26 mouse cellular contexts compared by ENCODE assay signal in genomic region chr9:32349344-32349743, GRCm38 (mm10). TPM values are rescaled to one million over a fixed set of nuclear protein-coding genes. Genes with fewer than 3 reads are reported as not detected.
"Had no signal": no experiment of that assay in that cellular context is flagged by ENCODE, and none has a peak within 500 bp of the region (broad histone marks: within the 10 kb centered on the region; RNA-seq: fewer than 3 reads in every experiment).

No protein-coding gene starts in this region.

- H3K36me3 ChIP-seq: liver, embryonic 13.5 days had no signal

- H3K9me3 ChIP-seq: liver, embryonic 13.5 days had no signal

- H3K27ac ChIP-seq: kidney, postnatal 0 days; layer of hippocampus, adult 2 months; left cerebral cortex, adult 2 months; liver, embryonic 13.5 days had no signal

- DNase-seq: kidney, postnatal 25 days; layer of hippocampus, adult 9-11 months; layer of hippocampus, postnatal 36 days; liver, embryonic 13.5 days; lung, embryonic 14.5 days; lung, postnatal 10 days; lung, postnatal 36 days; midbrain, embryonic 14.5 days; thymus, postnatal 25 days had no signal

- H3K9ac ChIP-seq: liver, embryonic 13.5 days; lung, embryonic 14.5 days had no signal

- H3K4me3 ChIP-seq: layer of hippocampus, adult 2 months; left cerebral cortex, adult 2 months; liver, embryonic 13.5 days had no signal

RNA-seq across cellular contexts. Expression of gene Kcnj5, which starts 5.2 kb away (rescaled TPM):
- polyA plus RNA-seq: thymus, postnatal 0 days had no signal

RNA-seq across cellular contexts. Expression of gene Kcnj1, which starts 22.9 kb away (rescaled TPM):
- total RNA-seq: layer of hippocampus, adult 2 months; layer of hippocampus, postnatal 36 days; left cerebral cortex, adult 2 months; left cerebral cortex, postnatal 10 days; left cerebral cortex, postnatal 36 days; liver, adult 2 months; megakaryocyte-erythroid progenitor cell, adult 5-6 weeks; midbrain, postnatal 0 days had no signal
- polyA plus RNA-seq: limb, embryonic 11.5 days; limb, embryonic 14.5 days; liver, adult 2 months; liver, embryonic 13.5 days; liver, embryonic 16.5 days; lung, embryonic 14.5 days; midbrain, embryonic 11.5 days; midbrain, embryonic 14.5 days; midbrain, postnatal 0 days; neural tube, embryonic 11.5 days; neural tube, embryonic 14.5 days; small intestine, adult 2 months; stomach, embryonic 16.5 days; thymus, postnatal 0 days had no signal
